Mouse (Mus musculus) hindbrain, embryonic 13.5 days (tissue): ENCODE results near the gene Zfp715. TPM values are rescaled to one million over a fixed set of nuclear protein-coding genes. Genes with fewer than 3 reads are reported as not detected.
A peak's percentile ranks its signal among the peaks of the same experiment; 100 is the strongest.

Experiments
- ATAC-seq: fragments of 200-750 bp; cut with Nextera tagmentation; 2 replicates; pipeline ENCODE4 v1.8.0; 2017; ENCODE audit warnings: moderate TSS enrichment; ENCODE audit not compliant: low FRiP score
- H3K27ac ChIP-seq: fragments of 300-500 bp; sonication (generic); 2 replicates; pipeline ENCODE4 v1.5.1; 2015; ENCODE audit warnings: inconsistent platforms, mild to moderate bottlenecking, moderate library complexity
- H3K27me3 ChIP-seq: fragments of 300-500 bp; sonication (generic); 2 replicates; pipeline ENCODE4 v1.6.1; 2015; ENCODE audit warnings: mild to moderate bottlenecking, inconsistent platforms
- H3K36me3 ChIP-seq: fragments of 300-500 bp; sonication (generic); 2 replicates; pipeline ENCODE4 v1.6.1; 2015; ENCODE audit warnings: mild to moderate bottlenecking, inconsistent platforms
- H3K4me1 ChIP-seq: fragments of 300-500 bp; sonication (generic); replicated peaks from 2 replicates; pipeline ENCODE4 v1.6.1; 2015; ENCODE audit warnings: inconsistent platforms
- H3K4me2 ChIP-seq: fragments of 300-500 bp; sonication (generic); 2 replicates; pipeline ENCODE4 v1.6.1; 2015; ENCODE audit warnings: inconsistent platforms, mild to moderate bottlenecking, moderate library complexity
- H3K4me3 ChIP-seq: fragments of 300-500 bp; sonication (generic); 2 replicates; pipeline ENCODE4 v1.5.1; 2015; ENCODE audit warnings: mild to moderate bottlenecking, inconsistent platforms
- H3K9ac ChIP-seq: fragments of 300-500 bp; sonication (generic); 2 replicates; pipeline ENCODE4 v1.6.1; 2015; ENCODE audit warnings: mild to moderate bottlenecking, inconsistent platforms
- H3K9me3 ChIP-seq: fragments of 300-500 bp; sonication (generic); 2 replicates; pipeline ENCODE4 v1.6.1; 2016; ENCODE audit warnings: inconsistent platforms
- WGBS: fragments of 180-500 bp; shearing (Covaris S2); methylation state at CpG from one replicate; pipeline ENCODE4 v1.1.7; 2015; 5-methylcytosine and 5-hydroxymethylcytosine counted together
- polyA plus RNA-seq: library from polyadenylated mRNA; unstranded; fragments of >200 nt; fragmentation: Nextera tagmentation; extraction: Ambion mirVana; gene quantifications from 2 replicates; pipeline ENCODE4 v1.2.1, GENCODE M21; 2015

Gene Zfp715
- polyA plus RNA-seq, 1 experiment from 2014 or later = 17.9 TPM

DNA sequence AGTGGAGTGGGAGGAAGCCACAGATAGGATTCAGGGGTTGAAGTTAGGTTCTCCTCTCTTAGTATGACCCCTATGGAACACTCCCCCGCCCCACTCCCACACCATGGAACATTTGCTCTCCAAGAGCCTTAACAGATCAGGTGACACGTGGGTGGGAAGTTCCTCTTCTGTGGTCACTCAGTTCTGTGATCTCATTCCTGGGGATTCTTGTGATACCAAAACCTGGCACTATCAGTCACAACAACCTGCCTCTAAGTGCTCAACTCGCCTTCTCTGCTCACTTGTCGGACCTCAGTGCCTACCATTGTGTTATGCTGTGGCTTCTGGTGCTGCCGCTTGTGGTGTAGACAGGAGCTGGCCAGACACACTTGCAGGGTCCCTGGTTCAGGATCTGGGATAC lies 30.1 kb upstream of the Zfp715 start:
- Histone ChIP-seq H3K4me2 (no peak overlapping the region), H3K27me3 (no peaks in the 10 kb centered on the region), H3K4me3 (no peak overlapping the region), H3K9me3 (no peaks in the 10 kb centered on the region), H3K4me1 (no peaks in the 10 kb centered on the region), H3K36me3 (no peaks in the 10 kb centered on the region), H3K9ac (no peak overlapping the region), H3K27ac (no peak overlapping the region)
- 81% methylated on average over 5 of the region's 5 CpGs for WGBS
- ATAC-seq = no peak

DNA sequence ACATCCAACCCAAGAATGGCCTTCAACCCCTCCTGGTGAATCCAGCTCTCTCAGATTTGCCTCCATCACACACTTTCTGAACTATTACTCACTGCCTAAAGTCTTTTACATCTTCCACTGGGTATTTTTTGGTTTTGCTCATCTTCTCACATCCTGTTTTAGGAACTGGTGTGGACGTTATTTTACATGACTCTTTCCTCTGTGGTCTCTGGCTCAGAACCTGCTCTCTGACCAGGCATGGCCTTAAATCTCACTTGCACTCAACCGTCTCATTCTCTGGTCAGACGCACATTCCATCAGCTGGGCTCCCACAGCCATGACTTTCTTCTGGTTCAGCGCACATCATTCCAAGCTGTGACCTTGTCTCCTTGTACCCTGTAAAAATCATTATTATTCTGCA lies 27.7 kb upstream of the Zfp715 start:
- no peak overlapping the region for H3K27ac ChIP-seq

GRCm38 (mm10) chr7:43333899-43334298 lies 20.8 kb upstream of the Zfp715 start:
- Histone ChIP-seq H3K4me1 (no peaks in the 10 kb centered on the region), H3K9me3 (no peaks in the 10 kb centered on the region), H3K4me2 (no peak overlapping the region), H3K27me3 (no peaks in the 10 kb centered on the region), H3K4me3 (no peak overlapping the region), H3K36me3 (no peaks in the 10 kb centered on the region), H3K27ac (no peak overlapping the region), H3K9ac (no peak overlapping the region)
- no peak for ATAC-seq
- WGBS = 71% methylated on average over 2 of the region's 2 CpGs

More for the DNA sequence above, 27.7 kb upstream of the Zfp715 start:
- H3K36me3 ChIP-seq = no peaks in the 10 kb centered on the region
- no peak overlapping the region for H3K9ac ChIP-seq
- ATAC-seq = no peak
- H3K4me1 ChIP-seq = no peaks in the 10 kb centered on the region
- no peaks in the 10 kb centered on the region for H3K27me3 ChIP-seq
- no peaks in the 10 kb centered on the region for H3K9me3 ChIP-seq
- no peak overlapping the region for H3K4me2 ChIP-seq
- no peak overlapping the region for H3K4me3 ChIP-seq
- 77% methylated on average over 4 of the region's 4 CpGs for WGBS

DNA sequence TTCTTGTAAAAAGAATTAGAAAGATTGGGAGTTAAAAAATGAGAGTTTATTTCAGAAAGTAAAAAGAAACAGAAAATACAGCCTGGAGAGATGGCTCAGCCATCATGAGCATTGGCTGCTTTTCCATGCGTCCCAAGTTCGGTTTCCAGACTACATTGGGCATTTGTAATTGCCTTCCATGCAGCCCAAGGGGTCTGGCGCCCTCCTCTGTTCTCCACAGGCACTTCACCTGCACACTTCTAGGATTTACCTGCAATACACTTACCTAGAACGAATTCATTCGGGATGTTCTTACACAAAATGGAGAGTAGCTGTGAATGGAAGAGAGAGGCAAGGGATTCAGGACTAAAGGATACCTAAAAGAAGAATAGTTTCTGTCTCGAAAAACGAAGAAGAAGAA lies 20.1 kb upstream of the Zfp715 start:
- H3K9me3 ChIP-seq = no peaks in the 10 kb centered on the region
- H3K27ac ChIP-seq = no peak overlapping the region
- H3K27me3 ChIP-seq = no peaks in the 10 kb centered on the region
- 43% methylated on average over 5 of the region's 7 CpGs for WGBS
- H3K9ac ChIP-seq = no peak overlapping the region
- H3K4me3 ChIP-seq = no peak overlapping the region
- no peak for ATAC-seq
- no peaks in the 10 kb centered on the region for H3K4me1 ChIP-seq
- H3K36me3 ChIP-seq = no peaks in the 10 kb centered on the region
- no peak overlapping the region for H3K4me2 ChIP-seq

GRCm38 (mm10) chr7:43328101-43328500 lies 15.0 kb upstream of the Zfp715 start:
- 72% methylated on average over 4 of the region's 4 CpGs for WGBS
- ATAC-seq = no peak
- H3K4me2 ChIP-seq = no peak overlapping the region
- H3K9ac ChIP-seq = no peak overlapping the region
- no peak overlapping the region for H3K4me3 ChIP-seq
- H3K4me1 ChIP-seq = no peaks in the 10 kb centered on the region
- no peaks in the 10 kb centered on the region for H3K9me3 ChIP-seq
- no peaks in the 10 kb centered on the region for H3K36me3 ChIP-seq
- H3K27ac ChIP-seq = no peak overlapping the region
- no peaks in the 10 kb centered on the region for H3K27me3 ChIP-seq

DNA sequence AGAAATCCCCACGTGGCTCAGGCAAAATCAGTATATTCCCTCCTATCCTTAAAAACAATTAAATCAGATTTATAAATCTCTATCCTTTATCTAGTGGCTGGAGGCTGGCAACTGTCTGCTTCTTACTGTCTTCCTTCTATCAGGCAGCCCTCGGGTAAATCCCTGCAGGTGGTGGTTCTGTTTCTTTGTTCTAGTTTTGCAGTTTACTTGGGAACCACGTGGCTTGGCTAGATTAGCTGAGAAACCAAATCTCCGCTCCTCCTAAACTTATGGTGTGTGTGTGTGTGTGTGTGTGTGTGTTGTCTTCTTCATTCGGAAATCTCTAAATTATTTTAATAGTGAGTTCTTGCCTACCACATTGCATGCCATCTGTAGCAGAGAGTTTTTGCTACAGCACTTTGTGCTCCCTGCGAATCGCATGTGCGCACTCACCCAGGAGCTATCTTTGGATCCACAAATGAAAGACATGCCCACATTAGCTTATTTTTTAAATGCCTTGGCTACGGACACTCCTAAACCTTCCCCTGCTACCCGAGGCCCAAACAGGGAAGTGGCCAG lies 13.2 kb upstream of the Zfp715 start:
- 57% methylated on average over 10 of the region's 10 CpGs for WGBS

GRCm38 (mm10) chr7:43312386-43313012 lies 595 bp downstream of the Zfp715 start:
- Histone ChIP-seq H3K36me3 (peaks cover 32% of the 10 kb centered on the region), H3K4me2 (peak overlapping the region; percentile 78), H3K4me3 (peak overlapping the region; percentile 81), H3K4me1 (peaks cover 22% of the 10 kb centered on the region), H3K9me3 (no peaks in the 10 kb centered on the region), H3K27ac (peak overlapping the region; percentile 84), H3K27me3 (no peaks in the 10 kb centered on the region), H3K9ac (peak overlapping the region; percentile 85)
- ATAC-seq = peak; percentile 79
- 2% methylated on average over 32 of the region's 32 CpGs for WGBS

More for the DNA sequence above, 13.2 kb upstream of the Zfp715 start:
- Histone ChIP-seq H3K4me3 (no peak overlapping the region), H3K4me2 (no peak overlapping the region), H3K36me3 (no peaks in the 10 kb centered on the region), H3K27ac (no peak overlapping the region), H3K9ac (no peak overlapping the region), H3K4me1 (no peaks in the 10 kb centered on the region), H3K9me3 (no peaks in the 10 kb centered on the region), H3K27me3 (no peaks in the 10 kb centered on the region)
- no peak for ATAC-seq

- ATAC-seq = no peak
- peaks cover 22% of the 10 kb centered on the region for H3K4me1 ChIP-seq
- 84% methylated on average over 6 of the region's 6 CpGs for WGBS
- peak overlapping the region; percentile 81 for H3K4me3 ChIP-seq
- peaks cover 37% of the 10 kb centered on the region for H3K36me3 ChIP-seq
- peak overlapping the region; percentile 85 for H3K9ac ChIP-seq
- H3K27me3 ChIP-seq = no peaks in the 10 kb centered on the region
- H3K27ac ChIP-seq = no peak overlapping the region
- peak overlapping the region; percentile 78 for H3K4me2 ChIP-seq
- H3K9me3 ChIP-seq = no peaks in the 10 kb centered on the region
Measured at GRCm38 (mm10) chr7:43311632-43312031, 1.5 kb downstream of the Zfp715 start.

DNA sequence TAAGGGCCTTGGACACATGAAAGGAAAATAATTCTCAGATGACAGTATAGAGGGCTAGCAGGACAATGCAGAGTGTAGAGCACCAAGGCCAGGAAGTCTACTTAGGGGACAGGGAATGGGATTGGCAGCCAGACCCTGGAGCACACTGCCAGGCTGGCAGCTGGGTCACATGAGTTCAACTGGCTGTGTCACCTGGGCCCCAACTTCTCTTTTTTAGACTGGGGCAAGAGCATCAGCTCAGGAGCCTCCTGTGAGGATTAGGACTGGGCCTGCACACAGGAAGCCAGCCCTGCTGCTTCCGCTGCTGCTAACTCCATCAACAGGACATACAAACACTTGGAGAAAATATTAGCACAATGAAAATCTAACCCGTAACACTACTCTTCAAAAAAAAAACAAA lies 4.0 kb downstream of the Zfp715 start:
- ATAC-seq = no peak
- Histone ChIP-seq H3K9me3 (no peaks in the 10 kb centered on the region), H3K4me1 (peaks cover 22% of the 10 kb centered on the region), H3K36me3 (peaks cover 51% of the 10 kb centered on the region), H3K4me2 (no peak overlapping the region), H3K27me3 (no peaks in the 10 kb centered on the region), H3K27ac (no peak overlapping the region), H3K9ac (no peak overlapping the region), H3K4me3 (no peak overlapping the region)
- 88% methylated on average over 2 of the region's 2 CpGs for WGBS

- whole genome bisulfite sequencing = 92% methylated on average over 3 of the region's 3 CpGs
- H3K36me3 ChIP-seq = peaks cover 80% of the 10 kb centered on the region
- H3K27ac ChIP-seq = no peak overlapping the region
- no peak overlapping the region for H3K4me3 ChIP-seq
- no peaks in the 10 kb centered on the region for H3K4me1 ChIP-seq
- H3K9ac ChIP-seq = no peak overlapping the region
- no peaks in the 10 kb centered on the region for H3K27me3 ChIP-seq
- H3K4me2 ChIP-seq = no peak overlapping the region
- ATAC-seq = no peak
- H3K9me3 ChIP-seq = no peaks in the 10 kb centered on the region
Measured at GRCm38 (mm10) chr7:43305235-43305634, 7.9 kb downstream of the Zfp715 start.

DNA sequence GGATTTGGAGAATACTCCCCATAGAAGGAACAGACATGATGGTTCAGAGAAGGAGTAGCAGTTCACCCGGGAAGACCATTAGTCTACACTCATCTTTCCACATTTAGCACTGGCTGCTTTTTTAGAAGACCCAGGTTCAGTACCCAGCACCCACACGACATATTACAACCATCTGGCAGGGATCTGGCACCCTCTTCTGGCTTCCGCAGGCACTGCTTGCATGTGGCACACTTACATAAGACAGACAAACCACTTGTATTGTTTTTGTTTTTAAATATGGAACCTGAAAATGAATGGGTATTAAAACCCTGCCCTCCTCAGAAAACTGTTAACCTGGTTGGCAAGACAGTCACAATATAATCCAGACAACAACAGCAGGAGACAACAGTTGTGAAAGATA lies 21.6 kb downstream of the Zfp715 start:
- H3K4me2 ChIP-seq = no peak overlapping the region
- no peak overlapping the region for H3K9ac ChIP-seq
- H3K9me3 ChIP-seq = no peaks in the 10 kb centered on the region
- H3K36me3 ChIP-seq = peaks cover 20% of the 10 kb centered on the region
- 91% methylated on average over 3 of the region's 3 CpGs for WGBS
- H3K4me3 ChIP-seq = no peak overlapping the region
- no peak overlapping the region for H3K27ac ChIP-seq
- no peaks in the 10 kb centered on the region for H3K27me3 ChIP-seq
- ATAC-seq = no peak
- H3K4me1 ChIP-seq = no peaks in the 10 kb centered on the region

- Histone ChIP-seq H3K4me2 (peak overlapping the region; percentile 53), H3K36me3 (no peaks in the 10 kb centered on the region), H3K4me3 (peak overlapping the region; percentile 42), H3K27ac (peak overlapping the region; percentile 72; the same call in 1 of the 2 replicates), H3K9ac (peak overlapping the region; percentile 71), H3K27me3 (no peaks in the 10 kb centered on the region), H3K9me3 (no peaks in the 10 kb centered on the region), H3K4me1 (no peaks in the 10 kb centered on the region)
- peak; percentile 87 for ATAC-seq
- WGBS = 10% methylated on average over 18 of the region's 18 CpGs
Measured at GRCm38 (mm10) chr7:43282859-43283595, 30.1 kb downstream of the Zfp715 start.
